In genomic region chr10:20954221-20954620, GRCm38 (mm10) we compare ENCODE assay signal across 7 mouse cellular contexts. TPM values are rescaled to one million over a fixed set of nuclear protein-coding genes. Genes with fewer than 3 reads are reported as not detected.
DNase-seq lines count a peak whose midpoint lies in the region; ATAC-seq and TF ChIP-seq lines count a peak whose summit lies in the region.

No protein-coding gene starts in this region.

- WGBS in forebrain, embryonic 10.5 days: 54% methylated on average over 26 of the region's 26 CpGs
- WGBS in hindbrain, embryonic 12.5 days: 32% methylated on average over 26 of the region's 26 CpGs

- H3K4me2 ChIP-seq in hindbrain, embryonic 12.5 days (replicated peaks): peak overlapping the region; percentile 60

- peaks cover 3% of the 10 kb centered on the region for H3K9me3 ChIP-seq in G1E (replicated peaks)
- no peaks in the 10 kb centered on the region for H3K9me3 ChIP-seq in forebrain, embryonic 10.5 days
- H3K9me3 ChIP-seq in hindbrain, embryonic 12.5 days (replicated peaks): no peaks in the 10 kb centered on the region

- peak overlapping the region; percentile 13; the same call in 1 of the 2 replicates for H3K9ac ChIP-seq in hindbrain, embryonic 12.5 days

- peak overlapping the region; percentile 73 for H3K27ac ChIP-seq in forebrain, embryonic 10.5 days
- H3K27ac ChIP-seq in hindbrain, embryonic 12.5 days: no peak overlapping the region

- ATAC-seq in G1E (ENCODE audit: extremely low read depth, insufficient number of reproducible peaks, low FRiP score, poor library complexity, severe bottlenecking): no peak
- peak; percentile 11; the same call in 1 of the 2 replicates for ATAC-seq in hindbrain, embryonic 12.5 days (ENCODE audit: low FRiP score)

- no peak for TF ChIP-seq CTCF in G1E (IDR thresholded peaks at IDR 0.05; ENCODE audit: low read depth, low read length)

- H3K27me3 ChIP-seq in G1E (ENCODE audit: insufficient read depth, low read length): no peaks in the 10 kb centered on the region
- no peaks in the 10 kb centered on the region for H3K27me3 ChIP-seq in forebrain, embryonic 10.5 days (ENCODE audit: poor library complexity, severe bottlenecking)
- no peaks in the 10 kb centered on the region for H3K27me3 ChIP-seq in hindbrain, embryonic 12.5 days

- peak overlapping the region; percentile 50; the same call in 1 of the 2 replicates for H3K4me3 ChIP-seq in G1E (ENCODE audit: low read depth, low read length)
- H3K4me3 ChIP-seq in forebrain, embryonic 10.5 days: peak overlapping the region; percentile 52
- H3K4me3 ChIP-seq in hindbrain, embryonic 12.5 days: peak overlapping the region; percentile 33

- H3K4me1 ChIP-seq in G1E (ENCODE audit: insufficient read depth, low read depth, low read length): peaks cover 20% of the 10 kb centered on the region
- peaks cover 7% of the 10 kb centered on the region; the same call in 1 of the 2 replicates for H3K4me1 ChIP-seq in forebrain, embryonic 10.5 days
- H3K4me1 ChIP-seq in hindbrain, embryonic 12.5 days: peaks cover 4% of the 10 kb centered on the region; the same call in 1 of the 2 replicates

- H3K36me3 ChIP-seq in G1E (replicated peaks): peaks cover 23% of the 10 kb centered on the region
- no peaks in the 10 kb centered on the region for H3K36me3 ChIP-seq in forebrain, embryonic 10.5 days (replicated peaks)
- H3K36me3 ChIP-seq in hindbrain, embryonic 12.5 days: no peaks in the 10 kb centered on the region

- no peak for DNase-seq in G1E (ENCODE audit: low spot score)
- peak; percentile 75 for DNase-seq in brain, embryonic 18.5 days (ENCODE audit: low read depth, low spot score)
- peak; percentile 72 for DNase-seq in forebrain, embryonic 10.5 days (ENCODE audit: extremely low spot score, low spot score)
- DNase-seq in layer of hippocampus, postnatal 25 days (ENCODE audit: extremely low spot score in 1 of 2, low spot score in 1 of 2): peak; percentile 49 to 61
- peak; percentile 7 for DNase-seq in lung, postnatal 25 days (ENCODE audit: low spot score)
- peak; percentile 82 for DNase-seq in right cerebral cortex, postnatal 14 days

RNA-seq across cellular contexts. Expression of gene Ahi1, which starts 1.9 kb away (rescaled TPM):
- total RNA-seq in G1E (2014; fragmentation: Nextera tagmentation) (46.8 and 48.7 TPM in 2 replicates), G1E (2017) (16.3 and 17.2 TPM in 2 replicates)
- 6.2 and 6.5 TPM in 2 replicates for polyA plus RNA-seq in G1E (2012)
- polyA plus RNA-seq in forebrain, embryonic 10.5 days (2016; fragmentation: Nextera tagmentation; extraction: Ambion mirVana): 16.8 and 17.9 TPM in 2 replicates
- polyA plus RNA-seq in hindbrain, embryonic 12.5 days (2016; fragmentation: Nextera tagmentation; extraction: Ambion mirVana): 29.4 and 30.9 TPM in 2 replicates
- 100 to 1,000 TPM; 192 to 215 TPM for total RNA-seq in layer of hippocampus, postnatal 25 days (2021)
